In genomic region chr8:71395629-71396028, GRCm38 (mm10) we compare ENCODE assay signal across 8 mouse cellular contexts. TPM values are rescaled to one million over a fixed set of nuclear protein-coding genes. Genes with fewer than 3 reads are reported as not detected.
DNase-seq lines count a peak whose midpoint lies in the region; ATAC-seq and TF ChIP-seq lines count a peak whose summit lies in the region.

Gene Ushbp1 (minus strand): TSS chr8:71395802.

- H3K9me3 ChIP-seq in forebrain, embryonic 15.5 days = no peaks in the 10 kb centered on the region
- no peaks in the 10 kb centered on the region for H3K9me3 ChIP-seq in hindbrain, embryonic 13.5 days
- no peaks in the 10 kb centered on the region for H3K9me3 ChIP-seq in liver, embryonic 11.5 days (ENCODE audit: control insufficient read depth, low read length)
- H3K9me3 ChIP-seq in neural tube, embryonic 12.5 days = no peaks in the 10 kb centered on the region

- no peak for DNase-seq in spleen, adult 2 months (ENCODE audit: low read depth in 1 of 2, low spot score in 2 of 2)
- no peak for DNase-seq in spleen, postnatal 36 days (ENCODE audit: low spot score in 2 of 2)
- peak; percentile 31 for DNase-seq in liver, embryonic 11.5 days (ENCODE audit: low spot score)
- no peak for DNase-seq in thymus, postnatal 10 days (ENCODE audit: low spot score in 2 of 2)
- DNase-seq in right cerebral cortex, postnatal 36 days (ENCODE audit: low spot score in 2 of 2) = no peak

- H3K9ac ChIP-seq in forebrain, embryonic 15.5 days (replicated peaks) = no peak within 1 kb of the TSS; the same call in 1 of the 2 replicates
- peak within 1 kb of the TSS; percentile 84; the same call in 1 of the 2 replicates for H3K9ac ChIP-seq in hindbrain, embryonic 13.5 days
- H3K9ac ChIP-seq in liver, embryonic 11.5 days (ENCODE audit: low read depth, low read length) = peak within 1 kb of the TSS; percentile 46
- peak within 1 kb of the TSS; percentile 69; the same call in 1 of the 2 replicates for H3K9ac ChIP-seq in neural tube, embryonic 12.5 days

- TF ChIP-seq POLR2A in spleen, adult 2 months (IDR thresholded peaks at IDR 0.05; ENCODE audit: low read depth, low read length) = no peak

- peaks cover 7% of the 10 kb centered on the region; the same call in 1 of the 2 replicates for H3K36me3 ChIP-seq in spleen, adult 2 months (ENCODE audit: control insufficient read depth, insufficient read depth, low read length)
- H3K36me3 ChIP-seq in forebrain, embryonic 15.5 days = peaks cover 15% of the 10 kb centered on the region
- peaks cover 20% of the 10 kb centered on the region for H3K36me3 ChIP-seq in hindbrain, embryonic 13.5 days
- H3K36me3 ChIP-seq in liver, embryonic 11.5 days (ENCODE audit: control insufficient read depth, insufficient read depth, low read length) = peaks cover 12% of the 10 kb centered on the region; the same call in 1 of the 2 replicates
- H3K36me3 ChIP-seq in neural tube, embryonic 12.5 days = peaks cover 14% of the 10 kb centered on the region

- H3K27ac ChIP-seq in spleen, adult 2 months (ENCODE audit: insufficient read depth, low read length) = peak within 1 kb of the TSS; percentile 44
- peak within 1 kb of the TSS; percentile 76 for H3K27ac ChIP-seq in forebrain, embryonic 15.5 days (replicated peaks)
- peak within 1 kb of the TSS; percentile 76 for H3K27ac ChIP-seq in hindbrain, embryonic 13.5 days
- peak within 1 kb of the TSS; percentile 74 for H3K27ac ChIP-seq in liver, embryonic 11.5 days (ENCODE audit: low read depth, low read length)
- no peak within 1 kb of the TSS; the same call in 1 of the 2 replicates for H3K27ac ChIP-seq in neural tube, embryonic 12.5 days

- peak within 1 kb of the TSS; percentile 13; the same call in 1 of the 2 replicates for H3K4me3 ChIP-seq in spleen, adult 2 months (ENCODE audit: extremely low read depth, insufficient read depth, insufficient read length)
- H3K4me3 ChIP-seq in forebrain, embryonic 15.5 days = peak within 1 kb of the TSS; percentile 68
- H3K4me3 ChIP-seq in hindbrain, embryonic 13.5 days = peak within 1 kb of the TSS; percentile 74
- peak within 1 kb of the TSS; percentile 92 for H3K4me3 ChIP-seq in liver, embryonic 11.5 days (ENCODE audit: low read depth, low read length)
- H3K4me3 ChIP-seq in neural tube, embryonic 12.5 days = peak within 1 kb of the TSS; percentile 63

- H3K4me1 ChIP-seq in spleen, adult 2 months (ENCODE audit: control insufficient read depth, insufficient read depth, insufficient read length) = peaks cover 8% of the 10 kb centered on the region; the same call in 1 of the 2 replicates
- peaks cover 17% of the 10 kb centered on the region for H3K4me1 ChIP-seq in forebrain, embryonic 15.5 days
- H3K4me1 ChIP-seq in hindbrain, embryonic 13.5 days (replicated peaks) = peaks cover 12% of the 10 kb centered on the region
- peaks cover 14% of the 10 kb centered on the region for H3K4me1 ChIP-seq in liver, embryonic 11.5 days (replicated peaks; ENCODE audit: control insufficient read depth, insufficient read depth, low read length)
- H3K4me1 ChIP-seq in neural tube, embryonic 12.5 days = peaks cover 16% of the 10 kb centered on the region

- H3K27me3 ChIP-seq in spleen, adult 2 months (ENCODE audit: control insufficient read depth, insufficient read depth, low read length) = no peaks in the 10 kb centered on the region
- no peaks in the 10 kb centered on the region for H3K27me3 ChIP-seq in forebrain, embryonic 15.5 days
- H3K27me3 ChIP-seq in hindbrain, embryonic 13.5 days = no peaks in the 10 kb centered on the region
- no peaks in the 10 kb centered on the region for H3K27me3 ChIP-seq in liver, embryonic 11.5 days (replicated peaks; ENCODE audit: control insufficient read depth, insufficient read depth, low read length)
- H3K27me3 ChIP-seq in neural tube, embryonic 12.5 days (replicated peaks) = no peaks in the 10 kb centered on the region

- no peak for ATAC-seq in forebrain, embryonic 15.5 days (replicated peaks)
- ATAC-seq in hindbrain, embryonic 13.5 days (ENCODE audit: low FRiP score) = no peak
- ATAC-seq in liver, embryonic 11.5 days (replicated peaks; ENCODE audit: low FRiP score) = no peak
- ATAC-seq in neural tube, embryonic 12.5 days (ENCODE audit: low FRiP score, low read depth) = no peak

- no peak for TF ChIP-seq CTCF in spleen, adult 2 months (IDR thresholded peaks at IDR 0.05; ENCODE audit: extremely low read depth, insufficient read depth, insufficient read length, insufficient replicate concordance)

- H3K4me2 ChIP-seq in forebrain, embryonic 15.5 days (replicated peaks) = peak within 1 kb of the TSS; percentile 45
- peak within 1 kb of the TSS; percentile 79 for H3K4me2 ChIP-seq in hindbrain, embryonic 13.5 days
- H3K4me2 ChIP-seq in liver, embryonic 11.5 days = peak within 1 kb of the TSS; percentile 94
- peak within 1 kb of the TSS; percentile 75 for H3K4me2 ChIP-seq in neural tube, embryonic 12.5 days (replicated peaks)

- 86% methylated on average over 9 of the region's 9 CpGs for WGBS in spleen, adult 2 months
- WGBS in forebrain, embryonic 15.5 days = 89% methylated on average over 9 of the region's 9 CpGs
- 83% methylated on average over 9 of the region's 9 CpGs for WGBS in hindbrain, embryonic 13.5 days
- 64% methylated on average over 9 of the region's 9 CpGs for WGBS in liver, embryonic 11.5 days
- WGBS in neural tube, embryonic 12.5 days = 92% methylated on average over 9 of the region's 9 CpGs

RNA-seq across cellular contexts. Expression of gene Ushbp1, which starts in this region (rescaled TPM):
- polyA plus RNA-seq in spleen, adult 2 months (2012; rRNA removed) = 14.7 and 18.4 TPM in 2 replicates
- polyA plus RNA-seq in forebrain, embryonic 15.5 days (2015; fragmentation: Nextera tagmentation; extraction: Ambion mirVana) = 5.5 and 6.0 TPM in 2 replicates
- 6.2 and 7.1 TPM in 2 replicates for polyA plus RNA-seq in hindbrain, embryonic 13.5 days (2015; fragmentation: Nextera tagmentation; extraction: Ambion mirVana)
- 6.6 and 6.7 TPM in 2 replicates for polyA plus RNA-seq in liver, embryonic 11.5 days (2014; fragmentation: Nextera tagmentation; extraction: Ambion mirVana)
- polyA plus RNA-seq in neural tube, embryonic 12.5 days (2016; fragmentation: Nextera tagmentation; extraction: Ambion mirVana) = 6.0 and 6.8 TPM in 2 replicates

Comparison
In these comparisons a context has a peak if more than half of its experiments do, and no peak if none do; other contexts are left out.
1. H3K4me3 ChIP-seq: peak in every context shown above with its lines; median percentile 92 in liver, embryonic 11.5 days; 74 in hindbrain, embryonic 13.5 days; 68 in forebrain, embryonic 15.5 days; 63 in neural tube, embryonic 12.5 days; 13 in spleen, adult 2 months.